Mouse (Mus musculus) midbrain, embryonic 12.5 days (tissue): ENCODE measurements at regions not wholly inside any gene's neighbourhood (a gene's known extent, or its start where the extent isn't known, plus 50 kb on each side); places are given as distances from the start of the nearest gene placed in this dataset.

Experiments used
- ATAC-seq: fragments of 200-750 bp; cut with Nextera tagmentation; 2 replicates; pipeline ENCODE4 v1.8.0; 2017; ENCODE audit warnings: low read depth, moderate TSS enrichment, moderate library complexity; ENCODE audit not compliant: low FRiP score
- H3K27ac ChIP-seq: fragments of 300-500 bp; sonication (generic); replicated peaks from 2 replicates; pipeline ENCODE4 v1.5.1; 2016; ENCODE audit warnings: mild to moderate bottlenecking
- H3K27me3 ChIP-seq: fragments of 300-500 bp; sonication (generic); 2 replicates; pipeline ENCODE4 v1.6.1; 2016; ENCODE audit warnings: mild to moderate bottlenecking
- H3K36me3 ChIP-seq: fragments of 300-500 bp; sonication (generic); 2 replicates; pipeline ENCODE4 v1.6.1; 2016
- H3K4me1 ChIP-seq: fragments of 300-500 bp; sonication (generic); 2 replicates; pipeline ENCODE4 v1.6.1; 2016
- H3K4me2 ChIP-seq: fragments of 300-500 bp; sonication (generic); replicated peaks from 2 replicates; pipeline ENCODE4 v1.6.1; 2016; ENCODE audit warnings: mild to moderate bottlenecking, moderate library complexity
- H3K4me3 ChIP-seq: fragments of 300-500 bp; sonication (generic); 2 replicates; pipeline ENCODE4 v1.5.1; 2016; ENCODE audit warnings: mild to moderate bottlenecking
- H3K9ac ChIP-seq: fragments of 300-500 bp; sonication (generic); replicated peaks from 2 replicates; pipeline ENCODE4 v1.6.1; 2016; ENCODE audit warnings: mild to moderate bottlenecking, moderate library complexity
- H3K9me3 ChIP-seq: fragments of 300-500 bp; sonication (generic); 2 replicates; pipeline ENCODE4 v1.6.1; 2016; ENCODE audit warnings: mild to moderate bottlenecking
- WGBS: fragments of 180-500 bp; shearing (Covaris S2); methylation state at CpG from one replicate; pipeline ENCODE4 v1.1.7; 2016; 5-methylcytosine and 5-hydroxymethylcytosine counted together

GRCm38 (mm10) chr12:26091865-26092264 is 323.2 kb downstream of the Rnf144a start:
- Histone ChIP-seq H3K4me2 (no peak overlapping the region), H3K36me3 (no peaks in the 10 kb centered on the region), H3K4me1 (no peaks in the 10 kb centered on the region), H3K9ac (no peak overlapping the region), H3K9me3 (no peaks in the 10 kb centered on the region), H3K27me3 (no peaks in the 10 kb centered on the region), H3K4me3 (no peak overlapping the region), H3K27ac (no peak overlapping the region)
- no peak for ATAC-seq
- WGBS = 88% methylated on average over 3 of the region's 3 CpGs

- H3K4me1 ChIP-seq = no peaks in the 10 kb centered on the region
- H3K27me3 ChIP-seq = no peaks in the 10 kb centered on the region
- no peaks in the 10 kb centered on the region for H3K36me3 ChIP-seq
- H3K9me3 ChIP-seq = no peaks in the 10 kb centered on the region
- no peak overlapping the region for H3K4me2 ChIP-seq
- 94% methylated on average over 3 of the region's 3 CpGs for WGBS
- H3K27ac ChIP-seq = no peak overlapping the region
- no peak for ATAC-seq
- H3K9ac ChIP-seq = no peak overlapping the region
- no peak overlapping the region for H3K4me3 ChIP-seq
Measured at GRCm38 (mm10) chr12:26088389-26088788, 326.7 kb downstream of the Rnf144a start.

GRCm38 (mm10) chr12:26086923-26087322 is 328.1 kb downstream of the Rnf144a start:
- no peak overlapping the region for H3K4me3 ChIP-seq
- 94% methylated on average over 4 of the region's 4 CpGs for WGBS
- no peaks in the 10 kb centered on the region for H3K36me3 ChIP-seq

GRCm38 (mm10) chr12:26086414-26086813 is 328.6 kb downstream of the Rnf144a start:
- 88% methylated on average over 3 of the region's 3 CpGs for WGBS
- no peak overlapping the region for H3K27ac ChIP-seq
- H3K4me2 ChIP-seq = no peak overlapping the region
- no peak overlapping the region for H3K4me3 ChIP-seq
- no peaks in the 10 kb centered on the region for H3K4me1 ChIP-seq
- H3K9ac ChIP-seq = no peak overlapping the region
- no peaks in the 10 kb centered on the region for H3K36me3 ChIP-seq
- H3K27me3 ChIP-seq = no peaks in the 10 kb centered on the region
- ATAC-seq = no peak
- H3K9me3 ChIP-seq = no peaks in the 10 kb centered on the region

More at GRCm38 (mm10) chr12:26086923-26087322, 328.1 kb downstream of the Rnf144a start:
- no peak for ATAC-seq
- Histone ChIP-seq H3K27me3 (no peaks in the 10 kb centered on the region), H3K9ac (no peak overlapping the region), H3K9me3 (no peaks in the 10 kb centered on the region), H3K4me1 (no peaks in the 10 kb centered on the region), H3K27ac (no peak overlapping the region), H3K4me2 (no peak overlapping the region)

GRCm38 (mm10) chr12:26079061-26079625 is 335.9 kb downstream of the Rnf144a start:
- peaks cover 9% of the 10 kb centered on the region for H3K4me1 ChIP-seq
- H3K9ac ChIP-seq = no peak overlapping the region
- WGBS = 60% methylated on average over 4 of the region's 4 CpGs
- H3K27me3 ChIP-seq = no peaks in the 10 kb centered on the region
- H3K9me3 ChIP-seq = no peaks in the 10 kb centered on the region
- no peak overlapping the region for H3K4me3 ChIP-seq
- H3K36me3 ChIP-seq = no peaks in the 10 kb centered on the region
- no peak for ATAC-seq
- no peak overlapping the region for H3K27ac ChIP-seq
- no peak overlapping the region for H3K4me2 ChIP-seq

- H3K4me2 ChIP-seq = no peak overlapping the region
- no peak overlapping the region for H3K4me3 ChIP-seq
- WGBS = 23% methylated on average over 9 of the region's 9 CpGs
- no peaks in the 10 kb centered on the region for H3K36me3 ChIP-seq
- peaks cover 9% of the 10 kb centered on the region for H3K4me1 ChIP-seq
- 0 out of 2 replicates have a peak overlapping the region, but pooled peaks have one; percentile 30 for H3K27ac ChIP-seq
- peak; percentile 56 for ATAC-seq
- no peaks in the 10 kb centered on the region for H3K9me3 ChIP-seq
- no peak overlapping the region for H3K9ac ChIP-seq
- H3K27me3 ChIP-seq = no peaks in the 10 kb centered on the region; the same call in 1 of the 2 replicates
Measured at GRCm38 (mm10) chr12:26075638-26076254, 339.3 kb downstream of the Rnf144a start.

- Histone ChIP-seq H3K4me1 (peaks cover 21% of the 10 kb centered on the region), H3K27ac (no peak overlapping the region), H3K4me2 (no peak overlapping the region), H3K36me3 (no peaks in the 10 kb centered on the region), H3K27me3 (peaks cover 16% of the 10 kb centered on the region; the same call in 1 of the 2 replicates), H3K4me3 (no peak overlapping the region), H3K9me3 (no peaks in the 10 kb centered on the region), H3K9ac (no peak overlapping the region)
- 85% methylated on average over 7 of the region's 7 CpGs for WGBS
- no peak for ATAC-seq
Measured at GRCm38 (mm10) chr12:26072180-26072579, 342.9 kb downstream of the Rnf144a start.

GRCm38 (mm10) chr12:26071610-26072009 is 343.4 kb downstream of the Rnf144a start:
- no peaks in the 10 kb centered on the region for H3K36me3 ChIP-seq
- H3K4me1 ChIP-seq = peaks cover 21% of the 10 kb centered on the region
- H3K27ac ChIP-seq = no peak overlapping the region
- no peak for ATAC-seq
- H3K9ac ChIP-seq = no peak overlapping the region
- no peaks in the 10 kb centered on the region for H3K9me3 ChIP-seq
- H3K27me3 ChIP-seq = peaks cover 16% of the 10 kb centered on the region; the same call in 1 of the 2 replicates
- 13% methylated on average over 3 of the region's 3 CpGs for WGBS
- H3K4me3 ChIP-seq = no peak overlapping the region
- H3K4me2 ChIP-seq = no peak overlapping the region

GRCm38 (mm10) chr12:26068685-26069008 is 346.4 kb downstream of the Rnf144a start:
- Histone ChIP-seq H3K27ac (no peak overlapping the region), H3K4me2 (peak overlapping the region; percentile 50), H3K9me3 (no peaks in the 10 kb centered on the region), H3K9ac (0 out of 2 replicates have a peak overlapping the region, but pooled peaks have one; percentile 38), H3K4me3 (peak overlapping the region; percentile 22; the same call in 1 of the 2 replicates), H3K36me3 (no peaks in the 10 kb centered on the region), H3K27me3 (peaks cover 16% of the 10 kb centered on the region; the same call in 1 of the 2 replicates), H3K4me1 (peaks cover 12% of the 10 kb centered on the region)
- 33% methylated on average over 4 of the region's 4 CpGs for WGBS
- no peak for ATAC-seq

- peak overlapping the region; percentile 50 for H3K4me2 ChIP-seq
- peaks cover 16% of the 10 kb centered on the region; the same call in 1 of the 2 replicates for H3K27me3 ChIP-seq
- H3K4me3 ChIP-seq = peak overlapping the region; percentile 22
- H3K36me3 ChIP-seq = no peaks in the 10 kb centered on the region
- WGBS = 6% methylated on average over 24 of the region's 24 CpGs
- no peaks in the 10 kb centered on the region for H3K9me3 ChIP-seq
- 0 out of 2 replicates have a peak, but pooled peaks have one; percentile 38 for ATAC-seq
- H3K9ac ChIP-seq = peak overlapping the region; percentile 38; the same call in 1 of the 2 replicates
- H3K27ac ChIP-seq = no peak overlapping the region
- peaks cover 12% of the 10 kb centered on the region for H3K4me1 ChIP-seq
Measured at GRCm38 (mm10) chr12:26067866-26068684, 347.0 kb downstream of the Rnf144a start.

GRCm38 (mm10) chr12:26060378-26060777 is 354.7 kb downstream of the Rnf144a start:
- Histone ChIP-seq H3K4me3 (no peak overlapping the region), H3K27ac (no peak overlapping the region)

GRCm38 (mm10) chr12:26059090-26059489 is 356.0 kb downstream of the Rnf144a start:
- no peak overlapping the region for H3K4me2 ChIP-seq
- WGBS = 94% methylated on average over 4 of the region's 4 CpGs
- H3K36me3 ChIP-seq = no peaks in the 10 kb centered on the region
- H3K9ac ChIP-seq = no peak overlapping the region
- no peaks in the 10 kb centered on the region for H3K4me1 ChIP-seq
- no peak overlapping the region for H3K4me3 ChIP-seq
- no peak overlapping the region for H3K27ac ChIP-seq
- H3K9me3 ChIP-seq = no peaks in the 10 kb centered on the region
- H3K27me3 ChIP-seq = no peaks in the 10 kb centered on the region
- ATAC-seq = no peak

More at GRCm38 (mm10) chr12:26060378-26060777, 354.7 kb downstream of the Rnf144a start:
- no peaks in the 10 kb centered on the region for H3K9me3 ChIP-seq
- H3K36me3 ChIP-seq = no peaks in the 10 kb centered on the region
- no peaks in the 10 kb centered on the region for H3K27me3 ChIP-seq
- H3K9ac ChIP-seq = no peak overlapping the region
- H3K4me1 ChIP-seq = no peaks in the 10 kb centered on the region
- WGBS = 35% methylated on average over 3 of the region's 3 CpGs
- no peak for ATAC-seq
- no peak overlapping the region for H3K4me2 ChIP-seq
